Mouse (Mus musculus) testis, adult 2 months (tissue): ENCODE measurements at regions not wholly inside any gene's neighbourhood (a gene's known extent, or its start where the extent isn't known, plus 50 kb on each side); places are given as distances from the start of the nearest gene placed in this dataset.

Source experiments
- CTCF ChIP-seq: fragments of 200-500 bp; IDR thresholded peaks from 2 replicates; pipeline ENCODE4 v1.5.1; 2012; ENCODE audit warnings: low read depth, mild to moderate bottlenecking, inconsistent platforms, low read length, moderate library complexity; ENCODE audit not compliant: control insufficient read depth, insufficient read depth, insufficient replicate concordance
- POLR2A ChIP-seq: fragments of 200-500 bp; IDR thresholded peaks from 2 replicates; pipeline ENCODE4 v1.6.1; 2012; ENCODE audit warnings: low read depth, mild to moderate bottlenecking, inconsistent platforms, low read length, moderate library complexity; ENCODE audit not compliant: control insufficient read depth

DNA sequence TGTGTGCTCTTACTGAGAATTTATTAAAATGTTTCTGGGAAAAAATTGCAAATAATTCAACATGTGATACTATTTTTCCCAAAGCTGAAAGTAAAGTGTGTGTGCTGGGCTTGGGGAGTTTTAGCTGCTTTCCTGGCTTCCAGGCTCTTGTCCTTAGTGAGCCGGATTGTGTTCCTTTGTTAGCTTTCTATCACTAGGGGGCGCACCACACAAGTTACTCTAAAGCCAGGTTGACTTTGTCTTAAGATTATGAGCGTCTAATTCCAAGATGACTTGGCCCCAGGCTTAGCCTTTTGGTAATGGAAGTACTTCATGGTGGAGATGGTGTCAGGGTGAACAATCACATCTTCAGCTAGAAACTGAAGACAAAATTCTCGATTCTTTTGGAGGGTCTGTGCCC is 230.2 kb downstream of the Tbl1xr1 start:
- TF ChIP-seq CTCF (no peak), POLR2A (no peak)
